Mouse (Mus musculus): Measurements from ENCODE around the gene Sec61b. TPM values are rescaled to one million over a fixed set of nuclear protein-coding genes. Genes with fewer than 3 reads are reported as not detected.

The Sec61b gene
- polyA plus RNA-seq, 1 experiment from 2014 or later, result 449 TPM

DNA sequence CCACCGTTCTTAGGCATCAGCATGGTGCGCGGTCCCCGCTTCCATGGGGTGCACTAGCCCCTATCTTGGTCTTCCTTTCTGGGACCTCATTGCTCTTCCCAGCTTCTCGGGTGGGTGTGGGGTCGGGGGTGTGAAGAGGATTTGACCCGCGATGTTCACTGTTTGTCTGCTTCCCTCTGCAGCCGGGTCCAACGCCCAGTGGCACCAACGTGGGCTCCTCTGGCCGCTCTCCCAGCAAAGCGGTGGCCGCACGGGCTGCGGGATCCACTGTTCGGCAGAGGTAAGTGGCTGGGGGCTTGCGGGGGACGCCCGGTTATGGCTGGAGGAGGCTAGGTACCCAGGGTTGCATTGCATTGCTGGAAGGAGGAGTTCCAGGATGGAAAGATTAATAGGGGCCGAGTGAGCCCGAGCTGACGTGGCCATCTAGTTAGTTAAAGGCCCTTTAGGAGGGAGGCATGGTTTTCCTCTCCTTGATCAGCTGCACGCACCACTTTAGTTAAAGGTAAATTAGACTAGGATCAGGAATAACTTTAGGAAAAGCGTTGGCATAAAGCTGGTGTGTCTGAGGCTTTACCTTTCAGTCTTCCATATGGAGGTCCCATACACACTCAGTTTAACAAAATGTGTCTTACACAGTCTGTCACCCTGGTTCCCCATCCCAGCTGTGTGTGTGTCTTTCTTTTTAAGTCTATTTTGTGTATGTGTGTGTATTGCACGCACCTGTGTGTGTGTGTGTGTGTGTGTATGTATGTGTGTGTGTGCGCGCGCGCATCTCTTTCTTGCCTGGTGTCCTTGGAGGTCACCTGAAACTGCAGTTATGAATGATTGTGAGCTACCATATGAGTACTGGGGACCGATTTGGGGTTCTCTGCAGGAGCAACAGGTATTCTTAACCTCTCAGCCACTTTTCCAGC lies 529 bp downstream of the Sec61b start:
- peak; percentile 53 for DNase-seq (ENCODE audit: low spot score)
- whole genome bisulfite sequencing, result 14% methylated on average over 31 of the region's 31 CpGs

DNA sequence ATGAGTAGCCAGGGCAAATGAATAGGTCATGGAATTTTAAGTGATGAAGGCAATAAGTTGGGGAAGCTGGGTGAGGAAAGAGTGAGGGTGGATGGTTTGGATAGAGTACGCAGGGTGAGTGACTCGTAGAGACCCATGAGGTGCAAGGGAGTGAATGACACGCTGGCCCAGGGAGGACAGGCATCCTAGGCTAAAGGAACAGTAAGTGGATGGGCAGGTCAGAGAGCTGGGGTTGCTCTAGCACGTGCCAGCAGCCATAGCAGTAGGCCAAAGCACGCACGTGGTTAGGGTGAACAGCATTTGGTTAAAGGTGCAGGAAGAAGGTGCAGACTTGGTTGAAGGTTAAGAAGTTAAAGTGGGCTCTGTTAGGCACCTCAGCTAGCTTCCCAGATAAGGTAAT lies 3.1 kb downstream of the Sec61b start:
- ATAC-seq (replicated peaks; ENCODE audit: low FRiP score, low TSS enrichment, low read depth) (no peak), DNase-seq (ENCODE audit: low spot score) (peak; percentile 31)
- 94% methylated on average over 6 of the region's 6 CpGs for WGBS

More for the DNA sequence above, 529 bp downstream of the Sec61b start:
- peak overlapping the region; percentile 83 for H3K4me2 ChIP-seq (ENCODE audit: low read length)
- no peaks in the 10 kb centered on the region for H3K27me3 ChIP-seq (replicated peaks; ENCODE audit: control insufficient read depth, insufficient read depth, low read length)
- peak overlapping the region; percentile 88 for H3K9ac ChIP-seq (ENCODE audit: low read length)
- peak overlapping the region; percentile 94 for H3K4me3 ChIP-seq (ENCODE audit: low read depth, low read length)
- peaks cover 14% of the 10 kb centered on the region for H3K4me1 ChIP-seq (replicated peaks; ENCODE audit: control insufficient read depth, insufficient read depth, low read length)
- H3K9me3 ChIP-seq (ENCODE audit: control insufficient read depth, low read length), result 0 out of 2 replicates have a peak, but pooled peaks cover under 1% of the 10 kb centered on the region
- 0 out of 2 replicates have a peak, but pooled peaks have one; percentile 2 for ATAC-seq (replicated peaks; ENCODE audit: low FRiP score, low TSS enrichment, low read depth)
- peaks cover 64% of the 10 kb centered on the region for H3K36me3 ChIP-seq (ENCODE audit: control insufficient read depth, insufficient read depth, low read length)
- peak overlapping the region; percentile 95 for H3K27ac ChIP-seq (ENCODE audit: low read depth)

DNA sequence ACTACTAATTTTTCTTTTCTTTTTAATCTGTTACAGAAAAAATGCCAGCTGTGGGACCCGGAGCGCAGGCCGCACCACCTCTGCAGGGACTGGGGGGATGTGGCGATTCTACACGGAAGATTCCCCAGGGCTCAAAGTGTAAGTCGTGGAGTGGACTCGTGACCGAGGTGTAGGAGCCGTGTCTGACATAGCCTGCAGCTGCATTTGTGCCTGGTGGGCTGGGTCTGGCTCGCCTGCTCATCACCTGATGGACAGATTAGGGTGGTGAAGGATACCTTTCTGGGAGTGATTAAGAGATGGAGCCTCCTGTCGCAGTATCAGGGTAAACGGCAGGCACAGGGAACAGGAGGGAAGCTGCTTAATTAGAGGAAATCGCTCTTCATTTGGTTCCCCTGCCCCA lies 5.6 kb downstream of the Sec61b start:
- Histone ChIP-seq H3K36me3 (ENCODE audit: control insufficient read depth, insufficient read depth, low read length) (peaks cover 82% of the 10 kb centered on the region), H3K9ac (ENCODE audit: low read length) (no peak overlapping the region)
- no peak for DNase-seq (ENCODE audit: low spot score)

More for the DNA sequence above, 3.1 kb downstream of the Sec61b start:
- no peak overlapping the region for H3K9ac ChIP-seq (ENCODE audit: low read length)
- no peaks in the 10 kb centered on the region for H3K27me3 ChIP-seq (replicated peaks; ENCODE audit: control insufficient read depth, insufficient read depth, low read length)
- H3K36me3 ChIP-seq (ENCODE audit: control insufficient read depth, insufficient read depth, low read length), result peaks cover 64% of the 10 kb centered on the region
- H3K4me1 ChIP-seq (replicated peaks; ENCODE audit: control insufficient read depth, insufficient read depth, low read length), result peaks cover 14% of the 10 kb centered on the region
- no peak overlapping the region for H3K27ac ChIP-seq (ENCODE audit: low read depth)
- H3K4me3 ChIP-seq (ENCODE audit: low read depth, low read length), result no peak overlapping the region
- no peak overlapping the region for H3K4me2 ChIP-seq (ENCODE audit: low read length)
- H3K9me3 ChIP-seq (ENCODE audit: control insufficient read depth, low read length), result no peaks in the 10 kb centered on the region

DNA sequence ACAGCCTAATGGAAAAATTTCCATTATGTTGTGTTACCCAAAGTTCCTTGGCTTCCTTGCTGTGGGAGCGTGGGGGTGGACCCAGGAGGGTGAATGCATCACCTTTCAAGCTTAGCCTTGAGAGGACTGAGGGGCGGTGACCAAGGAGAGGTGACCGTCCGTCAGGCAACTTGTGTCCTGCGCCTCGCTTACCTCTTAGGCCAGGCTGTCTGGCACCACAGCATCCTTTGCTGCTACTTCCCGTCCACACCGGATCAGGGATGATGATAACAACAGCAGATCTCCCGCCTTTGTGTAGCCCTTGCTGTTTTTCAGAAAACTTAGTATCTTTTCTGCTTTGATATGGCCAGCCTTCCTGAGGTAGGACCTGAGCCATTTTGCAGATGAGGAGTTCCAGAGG lies 6.1 kb downstream of the Sec61b start:
- H3K4me3 ChIP-seq (ENCODE audit: low read depth, low read length), result no peak overlapping the region
- no peaks in the 10 kb centered on the region for H3K9me3 ChIP-seq (ENCODE audit: control insufficient read depth, low read length)
- H3K4me2 ChIP-seq (ENCODE audit: low read length), result no peak overlapping the region
- H3K4me1 ChIP-seq (replicated peaks; ENCODE audit: control insufficient read depth, insufficient read depth, low read length), result peaks cover 5% of the 10 kb centered on the region
- H3K36me3 ChIP-seq (ENCODE audit: control insufficient read depth, insufficient read depth, low read length), result peaks cover 82% of the 10 kb centered on the region
- no peak overlapping the region for H3K9ac ChIP-seq (ENCODE audit: low read length)
- no peak for DNase-seq (ENCODE audit: low spot score)
- 94% methylated on average over 9 of the region's 9 CpGs for WGBS
- no peak overlapping the region for H3K27ac ChIP-seq (ENCODE audit: low read depth)
- ATAC-seq (replicated peaks; ENCODE audit: low FRiP score, low TSS enrichment, low read depth), result no peak
- no peaks in the 10 kb centered on the region for H3K27me3 ChIP-seq (replicated peaks; ENCODE audit: control insufficient read depth, insufficient read depth, low read length)

More for the DNA sequence above, 5.6 kb downstream of the Sec61b start:
- no peaks in the 10 kb centered on the region for H3K9me3 ChIP-seq (ENCODE audit: control insufficient read depth, low read length)
- WGBS, result 95% methylated on average over 13 of the region's 13 CpGs
- H3K27ac ChIP-seq (ENCODE audit: low read depth), result no peak overlapping the region
- H3K4me2 ChIP-seq (ENCODE audit: low read length), result no peak overlapping the region
- peaks cover 9% of the 10 kb centered on the region for H3K4me1 ChIP-seq (replicated peaks; ENCODE audit: control insufficient read depth, insufficient read depth, low read length)
- no peaks in the 10 kb centered on the region for H3K27me3 ChIP-seq (replicated peaks; ENCODE audit: control insufficient read depth, insufficient read depth, low read length)
- no peak for ATAC-seq (replicated peaks; ENCODE audit: low FRiP score, low TSS enrichment, low read depth)
- H3K4me3 ChIP-seq (ENCODE audit: low read depth, low read length), result no peak overlapping the region

GRCm38 (mm10) chr4:47491243-47491642 lies 16.8 kb downstream of the Sec61b start:
- ATAC-seq (replicated peaks; ENCODE audit: low FRiP score, low TSS enrichment, low read depth) (no peak), DNase-seq (ENCODE audit: low spot score) (no peak)
- H3K27ac ChIP-seq (ENCODE audit: low read depth), result no peak overlapping the region
- H3K9me3 ChIP-seq (ENCODE audit: control insufficient read depth, low read length), result no peaks in the 10 kb centered on the region
- H3K27me3 ChIP-seq (replicated peaks; ENCODE audit: control insufficient read depth, insufficient read depth, low read length), result no peaks in the 10 kb centered on the region
- no peak overlapping the region for H3K9ac ChIP-seq (ENCODE audit: low read length)
- peaks cover 6% of the 10 kb centered on the region for H3K4me1 ChIP-seq (replicated peaks; ENCODE audit: control insufficient read depth, insufficient read depth, low read length)
- H3K4me2 ChIP-seq (ENCODE audit: low read length), result no peak overlapping the region
- H3K36me3 ChIP-seq (ENCODE audit: control insufficient read depth, insufficient read depth, low read length), result no peaks in the 10 kb centered on the region
- WGBS, result 84% methylated on average over 6 of the region's 6 CpGs
- H3K4me3 ChIP-seq (ENCODE audit: low read depth, low read length), result no peak overlapping the region

- WGBS, result 42% methylated on average over 12 of the region's 12 CpGs
- no peaks in the 10 kb centered on the region for H3K9me3 ChIP-seq (ENCODE audit: control insufficient read depth, low read length)
- no peaks in the 10 kb centered on the region for H3K27me3 ChIP-seq (replicated peaks; ENCODE audit: control insufficient read depth, insufficient read depth, low read length)
- ATAC-seq (replicated peaks; ENCODE audit: low FRiP score, low TSS enrichment, low read depth) (no peak), DNase-seq (ENCODE audit: low spot score) (no peak)
- no peak overlapping the region for H3K4me2 ChIP-seq (ENCODE audit: low read length)
- no peak overlapping the region for H3K9ac ChIP-seq (ENCODE audit: low read length)
- H3K4me3 ChIP-seq (ENCODE audit: low read depth, low read length), result no peak overlapping the region
- no peaks in the 10 kb centered on the region for H3K36me3 ChIP-seq (ENCODE audit: control insufficient read depth, insufficient read depth, low read length)
- H3K4me1 ChIP-seq (replicated peaks; ENCODE audit: control insufficient read depth, insufficient read depth, low read length), result peaks cover 6% of the 10 kb centered on the region
- H3K27ac ChIP-seq (ENCODE audit: low read depth), result no peak overlapping the region
Observed at GRCm38 (mm10) chr4:47492311-47493086, 18.0 kb downstream of the Sec61b start.

DNA sequence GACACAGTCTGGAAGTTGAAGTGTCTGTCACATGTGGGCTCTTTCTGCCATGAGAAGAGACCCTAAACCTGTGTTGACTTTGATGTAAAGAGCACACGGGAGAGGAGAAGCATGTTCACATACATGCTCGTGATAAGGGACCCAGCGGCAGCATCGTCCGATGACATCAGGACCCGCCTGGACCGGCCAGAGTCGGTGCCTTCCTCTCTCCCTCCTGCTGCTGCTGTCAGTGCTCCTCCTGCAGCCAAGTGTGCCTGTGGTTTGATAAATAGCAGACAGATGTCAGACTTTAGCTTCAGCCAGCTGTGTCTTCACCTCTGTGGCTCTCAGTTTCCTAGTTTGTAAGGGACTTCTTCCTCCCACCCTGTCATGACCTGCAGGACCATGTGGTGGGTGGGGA lies 19.0 kb downstream of the Sec61b start:
- H3K36me3 ChIP-seq (ENCODE audit: control insufficient read depth, insufficient read depth, low read length), result no peaks in the 10 kb centered on the region
- H3K27me3 ChIP-seq (replicated peaks; ENCODE audit: control insufficient read depth, insufficient read depth, low read length), result no peaks in the 10 kb centered on the region
- H3K9me3 ChIP-seq (ENCODE audit: control insufficient read depth, low read length), result no peaks in the 10 kb centered on the region
- H3K4me2 ChIP-seq (ENCODE audit: low read length), result no peak overlapping the region
- no peak for DNase-seq (ENCODE audit: low spot score)
- H3K27ac ChIP-seq (ENCODE audit: low read depth), result no peak overlapping the region
- 57% methylated on average over 8 of the region's 8 CpGs for WGBS
- peaks cover 6% of the 10 kb centered on the region for H3K4me1 ChIP-seq (replicated peaks; ENCODE audit: control insufficient read depth, insufficient read depth, low read length)
- ATAC-seq (replicated peaks; ENCODE audit: low FRiP score, low TSS enrichment, low read depth), result no peak
- H3K9ac ChIP-seq (ENCODE audit: low read length), result no peak overlapping the region
- no peak overlapping the region for H3K4me3 ChIP-seq (ENCODE audit: low read depth, low read length)

GRCm38 (mm10) chr4:47494137-47494536 lies 19.7 kb downstream of the Sec61b start:
- no peak overlapping the region for H3K9ac ChIP-seq (ENCODE audit: low read length)
- no peak overlapping the region for H3K27ac ChIP-seq (ENCODE audit: low read depth)
- no peaks in the 10 kb centered on the region for H3K9me3 ChIP-seq (ENCODE audit: control insufficient read depth, low read length)
- WGBS, result 67% methylated on average over 1 of the region's 1 CpGs
- DNase-seq (ENCODE audit: low spot score), result no peak
- H3K36me3 ChIP-seq (ENCODE audit: control insufficient read depth, insufficient read depth, low read length), result no peaks in the 10 kb centered on the region
- no peak for ATAC-seq (replicated peaks; ENCODE audit: low FRiP score, low TSS enrichment, low read depth)
- H3K4me3 ChIP-seq (ENCODE audit: low read depth, low read length), result no peak overlapping the region
- H3K4me1 ChIP-seq (replicated peaks; ENCODE audit: control insufficient read depth, insufficient read depth, low read length), result peaks cover 6% of the 10 kb centered on the region
- H3K4me2 ChIP-seq (ENCODE audit: low read length), result no peak overlapping the region
- H3K27me3 ChIP-seq (replicated peaks; ENCODE audit: control insufficient read depth, insufficient read depth, low read length), result no peaks in the 10 kb centered on the region
